Mouse (Mus musculus): ENCODE results near the gene Lrrc25. TPM values are rescaled to one million over a fixed set of nuclear protein-coding genes. Genes with fewer than 3 reads are reported as not detected.
A peak's percentile ranks its signal among the peaks of the same experiment; 100 is the strongest.

Gene Lrrc25
- polyA plus RNA-seq, 1 experiment from 2014 or later = 9.8 TPM

DNA sequence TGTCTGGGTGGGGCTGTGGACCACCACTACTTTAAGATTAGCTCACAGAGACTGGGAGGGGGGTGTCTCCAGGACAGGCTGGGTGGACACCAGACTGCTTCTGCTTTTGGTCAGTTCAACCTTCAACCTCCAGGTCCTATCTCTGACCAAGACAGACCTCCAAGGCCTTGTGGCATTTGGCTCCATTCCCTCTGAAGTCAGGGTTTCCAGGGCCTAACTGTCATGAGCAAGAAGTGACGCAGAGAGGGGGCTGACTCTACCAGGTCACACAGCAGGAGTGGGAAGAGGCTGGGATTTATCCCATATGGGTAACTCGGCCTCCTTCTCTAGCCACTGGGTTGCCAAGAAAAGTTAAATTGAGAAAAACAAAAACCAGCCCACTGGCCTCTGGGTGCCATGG lies 41.8 kb downstream of the Lrrc25 start:
- Histone ChIP-seq H3K9me3 (ENCODE audit: low read length) (no peaks in the 10 kb centered on the region), H3K4me3 (ENCODE audit: low read depth, low read length) (no peak overlapping the region), H3K27ac (ENCODE audit: low read depth) (peak overlapping the region; percentile 93; the same call in 1 of the 2 replicates), H3K36me3 (replicated peaks; ENCODE audit: insufficient read depth, low read length) (peaks cover 15% of the 10 kb centered on the region), H3K27me3 (ENCODE audit: insufficient read depth, low read length) (no peaks in the 10 kb centered on the region), H3K9ac (replicated peaks) (no peak overlapping the region), H3K4me2 (ENCODE audit: low read depth, low read length) (peak overlapping the region; percentile 91), H3K4me1 (ENCODE audit: insufficient read depth) (peaks cover 30% of the 10 kb centered on the region)
- WGBS (ENCODE audit: insufficient replicate concordance) = 82% methylated on average over 2 of the region's 2 CpGs
- no peak for ATAC-seq
- TF ChIP-seq CTCF (IDR thresholded peaks at IDR 0.05; ENCODE audit: low read depth) (no peak), EP300 (IDR thresholded peaks at IDR 0.05; ENCODE audit: low read depth) (no peak)
- DNase-seq = no peak

- Histone ChIP-seq H3K4me3 (ENCODE audit: low read depth, low read length) (peak overlapping the region; percentile 78), H3K27ac (ENCODE audit: low read depth) (peak overlapping the region; percentile 93), H3K36me3 (replicated peaks; ENCODE audit: insufficient read depth, low read length) (peaks cover 14% of the 10 kb centered on the region), H3K4me2 (ENCODE audit: low read depth, low read length) (peak overlapping the region; percentile 91), H3K9ac (replicated peaks) (peak overlapping the region; percentile 73), H3K27me3 (ENCODE audit: insufficient read depth, low read length) (no peaks in the 10 kb centered on the region), H3K9me3 (ENCODE audit: low read length) (no peaks in the 10 kb centered on the region), H3K4me1 (ENCODE audit: insufficient read depth) (peaks cover 25% of the 10 kb centered on the region)
- TF ChIP-seq EP300 (IDR thresholded peaks at IDR 0.05; ENCODE audit: low read depth) = no peak
- TF ChIP-seq CTCF (IDR thresholded peaks at IDR 0.05; ENCODE audit: low read depth) = no peak
- ATAC-seq (peak; percentile 80), DNase-seq (no peak)
- WGBS (ENCODE audit: insufficient replicate concordance) = 1% methylated on average over 31 of the region's 31 CpGs
Measured at GRCm38 (mm10) chr8:70658897-70659603, 43.1 kb downstream of the Lrrc25 start.

GRCm38 (mm10) chr8:70659604-70660272 lies 43.8 kb downstream of the Lrrc25 start:
- peak overlapping the region; percentile 73 for H3K9ac ChIP-seq (replicated peaks)
- ATAC-seq (peak; percentile 89), DNase-seq (peak; percentile 95)
- WGBS (ENCODE audit: insufficient replicate concordance) = 3% methylated on average over 36 of the region's 44 CpGs
- no peak for TF ChIP-seq CTCF (IDR thresholded peaks at IDR 0.05; ENCODE audit: low read depth)
- TF ChIP-seq EP300 (IDR thresholded peaks at IDR 0.05; ENCODE audit: low read depth) = no peak; the same call in 1 of the 2 replicates
- peak overlapping the region; percentile 93 for H3K27ac ChIP-seq (ENCODE audit: low read depth)
- peak overlapping the region; percentile 78 for H3K4me3 ChIP-seq (ENCODE audit: low read depth, low read length)
- H3K36me3 ChIP-seq (replicated peaks; ENCODE audit: insufficient read depth, low read length) = peaks cover 12% of the 10 kb centered on the region
- H3K27me3 ChIP-seq (ENCODE audit: insufficient read depth, low read length) = no peaks in the 10 kb centered on the region
- H3K4me2 ChIP-seq (ENCODE audit: low read depth, low read length) = peak overlapping the region; percentile 91
- H3K9me3 ChIP-seq (ENCODE audit: low read length) = no peaks in the 10 kb centered on the region
- peaks cover 24% of the 10 kb centered on the region for H3K4me1 ChIP-seq (ENCODE audit: insufficient read depth)

- no peaks in the 10 kb centered on the region for H3K27me3 ChIP-seq (ENCODE audit: insufficient read depth, low read length)
- TF ChIP-seq CTCF (IDR thresholded peaks at IDR 0.05; ENCODE audit: low read depth) (no peak), EP300 (IDR thresholded peaks at IDR 0.05; ENCODE audit: low read depth) (no peak)
- H3K27ac ChIP-seq (ENCODE audit: low read depth) = peak within 1 kb of the TSS; percentile 93
- H3K4me3 ChIP-seq (ENCODE audit: low read depth, low read length) = peak within 1 kb of the TSS; percentile 78
- H3K36me3 ChIP-seq (replicated peaks; ENCODE audit: insufficient read depth, low read length) = peaks cover 8% of the 10 kb centered on the region
- WGBS (ENCODE audit: insufficient replicate concordance) = 3% methylated on average over 14 of the region's 14 CpGs
- peak within 1 kb of the TSS; percentile 73 for H3K9ac ChIP-seq (replicated peaks)
- peak; percentile 44 for ATAC-seq
- peak; percentile 72 for DNase-seq
- H3K4me1 ChIP-seq (ENCODE audit: insufficient read depth) = peaks cover 25% of the 10 kb centered on the region
- H3K9me3 ChIP-seq (ENCODE audit: low read length) = no peaks in the 10 kb centered on the region
- peak within 1 kb of the TSS; percentile 91 for H3K4me2 ChIP-seq (ENCODE audit: low read depth, low read length)
Measured at GRCm38 (mm10) chr8:70660273-70660725, 44.3 kb downstream of the Lrrc25 start, which contains the start of gene Pgpep1. Pgpep1 (minus strand) TSS chr8:70660388.

- TF ChIP-seq CTCF (IDR thresholded peaks at IDR 0.05; ENCODE audit: low read depth) (no peak), EP300 (IDR thresholded peaks at IDR 0.05; ENCODE audit: low read depth) (no peak)
- no peaks in the 10 kb centered on the region for H3K27me3 ChIP-seq (ENCODE audit: insufficient read depth, low read length)
- no peak overlapping the region for H3K4me3 ChIP-seq (ENCODE audit: low read depth, low read length)
- H3K27ac ChIP-seq (ENCODE audit: low read depth) = no peak overlapping the region
- 66% methylated on average over 4 of the region's 4 CpGs for WGBS (ENCODE audit: insufficient replicate concordance)
- DNase-seq = no peak
- H3K4me2 ChIP-seq (ENCODE audit: low read depth, low read length) = no peak overlapping the region
- ATAC-seq = no peak
- H3K9ac ChIP-seq (replicated peaks) = no peak overlapping the region
- peaks cover 18% of the 10 kb centered on the region for H3K4me1 ChIP-seq (ENCODE audit: insufficient read depth)
- H3K9me3 ChIP-seq (ENCODE audit: low read length) = no peaks in the 10 kb centered on the region
- H3K36me3 ChIP-seq (replicated peaks; ENCODE audit: insufficient read depth, low read length) = no peaks in the 10 kb centered on the region
Measured at GRCm38 (mm10) chr8:70663691-70664090, 47.7 kb downstream of the Lrrc25 start.

DNA sequence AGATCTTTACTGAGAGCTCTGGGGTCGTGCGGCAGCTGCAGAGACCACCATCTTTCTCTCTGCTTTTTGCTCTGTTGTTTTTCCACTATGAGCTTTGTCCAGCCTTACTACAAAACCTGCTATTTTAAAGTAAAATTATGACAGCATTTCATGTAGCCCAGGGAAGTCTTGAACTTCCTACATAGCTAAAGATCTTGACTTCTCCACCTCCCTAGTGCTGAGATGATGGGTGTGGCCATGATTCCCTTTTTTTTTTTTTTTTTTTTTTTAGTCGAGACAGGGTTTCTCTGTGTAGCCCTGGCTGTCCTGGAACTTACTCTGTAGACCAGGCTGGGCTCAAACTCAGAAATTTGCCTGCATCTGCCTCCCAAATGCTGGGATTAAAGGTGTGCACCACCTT lies 48.7 kb downstream of the Lrrc25 start:
- H3K9ac ChIP-seq (replicated peaks) = no peak overlapping the region
- H3K27me3 ChIP-seq (ENCODE audit: insufficient read depth, low read length) = no peaks in the 10 kb centered on the region
- peaks cover 15% of the 10 kb centered on the region for H3K4me1 ChIP-seq (ENCODE audit: insufficient read depth)
- no peak for TF ChIP-seq CTCF (IDR thresholded peaks at IDR 0.05; ENCODE audit: low read depth)
- ATAC-seq = no peak
- no peak overlapping the region for H3K27ac ChIP-seq (ENCODE audit: low read depth)
- no peaks in the 10 kb centered on the region for H3K9me3 ChIP-seq (ENCODE audit: low read length)
- no peak overlapping the region for H3K4me2 ChIP-seq (ENCODE audit: low read depth, low read length)
- WGBS (ENCODE audit: insufficient replicate concordance) = 63% methylated on average over 3 of the region's 3 CpGs
- no peak overlapping the region for H3K4me3 ChIP-seq (ENCODE audit: low read depth, low read length)
- H3K36me3 ChIP-seq (replicated peaks; ENCODE audit: insufficient read depth, low read length) = no peaks in the 10 kb centered on the region
- no peak for DNase-seq
